Mouse (Mus musculus) ES-E14 (cell line): ENCODE results near the gene Slc25a45.

ENCODE experiments used
- CHD2 ChIP-seq: IDR thresholded peaks from 2 replicates; pipeline ENCODE4 v1.6.1; 2014; ENCODE audit warnings: mild to moderate bottlenecking, low read depth, low read length, inconsistent platforms
- HCFC1 ChIP-seq: IDR thresholded peaks from 2 replicates; pipeline ENCODE4 v1.6.1; 2012; ENCODE audit warnings: low read length, inconsistent platforms, borderline replicate concordance; ENCODE audit not compliant: insufficient read depth
- ZC3H11A ChIP-seq: IDR thresholded peaks from 2 replicates; pipeline ENCODE4 v1.6.1; 2012; ENCODE audit warnings: low read depth, mild to moderate bottlenecking, inconsistent platforms, low read length, borderline replicate concordance

- TF ChIP-seq ZC3H11A (no peak), CHD2 (no peak), HCFC1 (no peak)
Observed at GRCm38 (mm10) chr19:5868096-5868495, 9.5 kb upstream of the Slc25a45 start.
